Mouse (Mus musculus): ENCODE data around the gene Irf2bpl. TPM values are rescaled to one million over a fixed set of nuclear protein-coding genes. Genes with fewer than 3 reads are reported as not detected.

The Irf2bpl gene
- total RNA-seq (2022): 10 to 100 TPM; 60.7 to 74.9 (median 68.5) TPM

GRCm38 (mm10) chr12:86884197-86885058 lies at the start of gene Irf2bpl:
Gene Irf2bpl (minus strand): TSS chr12:86884798.
- peak; percentile 96 to 98 for DNase-seq (ENCODE audit: low spot score in 2 of 2)

GRCm38 (mm10) chr12:86932575-86932952 lies 48.0 kb upstream of the Irf2bpl start:
- DNase-seq (ENCODE audit: low spot score in 2 of 2): no peak

GRCm38 (mm10) chr12:86931919-86932574 lies 47.4 kb upstream of the Irf2bpl start:
- no peak for DNase-seq (ENCODE audit: low spot score in 2 of 2)

GRCm38 (mm10) chr12:86930934-86931729 lies 46.5 kb upstream of the Irf2bpl start:
- DNase-seq (ENCODE audit: low spot score in 2 of 2): no peak

- peak in 1 of 2 experiments; percentile 74 for DNase-seq (ENCODE audit: low spot score in 2 of 2)
These were observed 39.2 kb upstream of the Irf2bpl start for GRCm38 (mm10) chr12:86923837-86924236.

- no peak for DNase-seq (ENCODE audit: low spot score in 2 of 2)
These were observed 34.6 kb upstream of the Irf2bpl start for GRCm38 (mm10) chr12:86918983-86919722.

GRCm38 (mm10) chr12:86918361-86918967 lies 33.9 kb upstream of the Irf2bpl start:
- no peak for DNase-seq (ENCODE audit: low spot score in 2 of 2)

- no peak for DNase-seq (ENCODE audit: low spot score in 2 of 2)
These were observed 32.4 kb upstream of the Irf2bpl start for GRCm38 (mm10) chr12:86916796-86917573.

GRCm38 (mm10) chr12:86915617-86916016 lies 31.0 kb upstream of the Irf2bpl start:
- no peak for DNase-seq (ENCODE audit: low spot score in 2 of 2)

- no peak for DNase-seq (ENCODE audit: low spot score in 2 of 2)
These were observed 30.2 kb upstream of the Irf2bpl start for GRCm38 (mm10) chr12:86914756-86915155.

- no peak for DNase-seq (ENCODE audit: low spot score in 2 of 2)
These were observed 29.8 kb upstream of the Irf2bpl start for GRCm38 (mm10) chr12:86914351-86914750.

GRCm38 (mm10) chr12:86912335-86913093 lies 27.9 kb upstream of the Irf2bpl start:
- DNase-seq (ENCODE audit: low spot score in 2 of 2): no peak

GRCm38 (mm10) chr12:86911482-86911931 lies 26.9 kb upstream of the Irf2bpl start:
- peak in 1 of 2 experiments; percentile 59 for DNase-seq (ENCODE audit: low spot score in 2 of 2)

- DNase-seq (ENCODE audit: low spot score in 2 of 2): peak in 1 of 2 experiments; percentile 77
These were observed 21.8 kb upstream of the Irf2bpl start for GRCm38 (mm10) chr12:86906395-86906794.

GRCm38 (mm10) chr12:86905876-86906275 lies 21.3 kb upstream of the Irf2bpl start:
- no peak for DNase-seq (ENCODE audit: low spot score in 2 of 2)

GRCm38 (mm10) chr12:86905203-86905602 lies 20.6 kb upstream of the Irf2bpl start:
- DNase-seq (ENCODE audit: low spot score in 2 of 2): no peak

- DNase-seq (ENCODE audit: low spot score in 2 of 2): no peak
These were observed 19.5 kb upstream of the Irf2bpl start for GRCm38 (mm10) chr12:86903828-86904806.

All from left cerebral cortex, adult 8-10 months (tissue).